Mouse (Mus musculus) cerebellum, adult (tissue): ENCODE measurements around the gene Tbc1d32.

Experiments used
- ATAC-seq: cut with Nextera tagmentation; 2 replicates; pipeline ENCODE4 v1.9.2; 2017; ENCODE audit warnings: mild to moderate bottlenecking, moderate library complexity, mixed read lengths; ENCODE audit not compliant: insufficient number of reproducible peaks, low FRiP score, low TSS enrichment

Tbc1d32 gene

DNA sequence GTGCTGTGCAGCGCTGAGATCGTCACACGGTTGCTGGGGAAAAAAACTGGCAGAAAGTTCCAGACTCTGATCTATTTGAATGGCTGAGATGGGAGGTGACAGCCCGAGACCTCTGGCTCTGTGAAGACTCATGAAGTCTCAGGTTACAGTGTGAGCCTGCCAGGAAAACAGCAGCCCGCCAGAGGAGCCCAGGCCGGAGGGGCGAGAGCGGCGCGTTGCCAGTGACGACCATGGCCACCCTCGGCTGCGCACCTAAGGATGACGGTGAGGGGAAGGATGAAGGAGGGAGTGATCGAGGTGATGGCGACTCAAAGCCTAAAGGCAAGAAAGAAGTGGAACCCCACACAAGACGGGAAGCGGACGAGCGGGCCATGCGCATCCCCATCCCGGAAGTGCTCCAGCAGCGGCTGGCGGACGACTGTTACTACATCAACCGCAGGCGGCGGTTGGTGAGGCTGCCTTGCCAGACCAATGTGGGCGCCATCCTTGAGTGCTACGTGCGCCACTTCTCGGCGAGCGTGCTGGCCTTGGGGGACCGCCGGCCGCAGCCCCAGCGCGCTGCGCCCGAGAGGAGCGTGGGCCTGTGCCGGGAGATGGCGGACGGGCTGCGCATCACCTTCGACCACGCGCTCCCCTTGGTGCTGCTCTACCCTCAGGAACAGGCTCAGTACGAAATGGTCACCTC lies 113.4 kb downstream of the Tbc1d32 start:
- ATAC-seq = peak; percentile 87

DNA sequence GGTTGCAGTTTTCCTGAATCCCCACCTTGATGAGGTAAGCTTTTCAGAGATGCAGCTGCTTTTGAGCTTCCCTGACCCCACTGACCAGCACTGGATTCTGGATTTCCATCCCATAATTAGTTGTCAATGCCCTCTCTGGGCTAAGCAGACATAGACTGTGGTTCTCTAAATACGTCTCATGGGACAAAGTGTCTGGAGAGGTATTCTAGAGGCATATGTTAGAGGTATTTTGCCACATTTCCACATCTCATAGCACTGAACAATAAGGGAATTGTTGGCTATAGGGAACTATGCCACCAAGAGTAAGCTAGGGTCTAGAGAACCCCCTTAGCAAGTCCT lies 121.5 kb downstream of the Tbc1d32 start:
- 0 out of 2 replicates have a peak, but pooled peaks have one; percentile 15 for ATAC-seq

DNA sequence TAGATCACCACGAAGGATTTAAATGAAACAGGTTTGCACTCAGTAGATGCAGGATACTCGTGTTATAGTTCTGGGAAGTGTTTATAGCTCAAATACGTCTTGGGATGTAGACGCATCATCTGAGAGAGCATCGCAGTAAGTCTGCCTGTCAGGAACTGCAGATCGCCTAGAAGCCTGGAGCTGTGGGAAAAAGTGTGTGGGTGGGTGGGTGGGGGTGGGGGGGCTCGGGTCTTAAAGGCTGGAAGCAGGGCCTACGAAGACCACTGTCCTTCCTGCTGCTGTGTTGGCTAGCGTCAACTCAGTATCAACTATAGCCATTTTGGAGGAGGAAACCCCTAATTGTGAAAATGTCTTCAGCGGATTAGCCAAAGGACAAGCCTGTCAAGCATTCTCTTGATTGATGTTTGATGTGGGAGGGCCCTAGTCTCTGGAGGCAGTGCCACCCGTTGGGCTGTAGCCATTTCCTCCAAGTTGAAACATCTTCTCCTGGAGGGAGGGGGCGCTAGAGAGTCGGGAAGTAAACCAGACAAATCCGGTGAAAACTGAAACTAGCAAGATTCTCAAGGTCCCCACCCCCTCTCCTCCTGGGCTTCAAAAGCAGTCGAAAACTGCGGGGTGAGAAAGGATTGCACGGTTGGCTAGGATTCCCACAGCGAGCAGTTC lies 122.0 kb downstream of the Tbc1d32 start, which contains the start of gene Msl3l2:
Gene Msl3l2, plus strand, starts transcription at position 585 of the 663 bp plus-strand sequence.
- ATAC-seq = peak; percentile 84

- no peak for ATAC-seq
These were observed 128.7 kb downstream of the Tbc1d32 start for GRCm38 (mm10) chr10:56099641-56100310.

- no peak for ATAC-seq
These were observed 129.4 kb downstream of the Tbc1d32 start for GRCm38 (mm10) chr10:56099126-56099525.

GRCm38 (mm10) chr10:56096757-56097156 lies 131.7 kb downstream of the Tbc1d32 start:
- no peak for ATAC-seq

- no peak for ATAC-seq
These were observed 133.9 kb downstream of the Tbc1d32 start for GRCm38 (mm10) chr10:56094586-56094985.

DNA sequence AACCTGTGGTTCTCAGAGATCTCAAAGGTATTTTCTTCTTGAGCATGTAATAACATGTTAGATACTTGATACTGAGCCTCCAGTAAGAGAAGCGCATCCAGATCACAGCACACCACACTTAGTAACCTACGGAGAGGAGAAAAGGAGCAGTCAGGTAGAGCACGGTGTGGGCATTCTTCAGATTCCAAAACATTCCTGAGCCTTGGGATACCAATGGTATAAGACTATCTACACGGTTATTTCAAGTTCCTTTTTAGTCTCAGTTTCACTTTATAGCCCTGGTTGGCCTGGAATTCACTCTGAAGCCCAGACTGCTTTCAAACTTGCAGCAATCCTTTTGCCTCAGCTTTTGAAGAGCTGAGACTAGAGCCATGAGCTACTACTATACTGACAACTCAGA lies 138.8 kb downstream of the Tbc1d32 start:
- ATAC-seq = no peak

- no peak for ATAC-seq
These were observed 165.7 kb downstream of the Tbc1d32 start for GRCm38 (mm10) chr10:56062746-56063145.

DNA sequence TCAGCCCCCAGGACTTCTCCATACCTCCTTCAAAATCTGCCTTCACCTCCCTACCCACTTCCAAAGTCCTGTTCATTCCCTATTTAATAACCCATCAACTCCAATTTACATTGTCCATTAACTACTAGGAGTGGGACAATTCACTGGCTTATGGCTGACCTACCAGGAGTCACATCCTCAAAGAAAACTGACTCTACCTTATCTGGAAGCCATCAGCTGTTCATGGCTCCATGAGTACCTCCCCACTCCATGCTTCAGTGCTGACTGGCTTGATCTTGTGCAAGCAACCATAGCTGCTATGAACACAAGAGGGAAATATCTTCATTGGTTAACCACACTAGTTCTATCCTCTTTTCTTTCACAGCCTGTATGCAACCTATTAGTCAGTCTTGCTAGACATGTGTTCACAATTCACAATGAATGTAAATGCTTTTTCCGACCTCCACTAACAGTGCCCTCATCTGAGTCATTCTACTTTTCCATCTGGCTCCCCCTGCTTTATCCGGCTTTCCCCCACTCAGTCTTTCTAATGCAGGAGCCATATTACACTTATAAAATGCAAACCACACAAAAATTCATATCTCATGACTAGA lies 167.2 kb downstream of the Tbc1d32 start:
- no peak for ATAC-seq

DNA sequence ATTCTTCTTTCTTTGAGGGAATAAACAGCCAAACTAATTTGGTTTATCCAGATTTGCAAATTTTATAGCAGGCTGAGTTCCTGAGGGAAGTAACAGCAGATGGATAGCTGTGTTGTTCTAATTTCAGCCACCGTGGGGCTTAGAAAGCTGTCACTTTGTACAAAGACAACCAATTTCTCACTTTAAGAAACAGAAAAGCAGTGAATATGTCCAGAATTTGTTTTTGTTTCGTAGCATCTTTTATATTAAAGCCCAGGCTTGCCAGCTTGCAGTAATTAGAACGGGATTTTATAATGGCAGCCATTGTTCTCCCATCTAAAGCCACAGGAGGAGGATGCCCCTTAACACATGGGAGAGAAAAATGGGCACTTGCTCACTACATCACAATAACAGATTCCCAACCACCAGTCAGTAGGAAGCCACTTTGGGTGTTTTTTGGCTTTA lies 169.5 kb downstream of the Tbc1d32 start:
- ATAC-seq = no peak

DNA sequence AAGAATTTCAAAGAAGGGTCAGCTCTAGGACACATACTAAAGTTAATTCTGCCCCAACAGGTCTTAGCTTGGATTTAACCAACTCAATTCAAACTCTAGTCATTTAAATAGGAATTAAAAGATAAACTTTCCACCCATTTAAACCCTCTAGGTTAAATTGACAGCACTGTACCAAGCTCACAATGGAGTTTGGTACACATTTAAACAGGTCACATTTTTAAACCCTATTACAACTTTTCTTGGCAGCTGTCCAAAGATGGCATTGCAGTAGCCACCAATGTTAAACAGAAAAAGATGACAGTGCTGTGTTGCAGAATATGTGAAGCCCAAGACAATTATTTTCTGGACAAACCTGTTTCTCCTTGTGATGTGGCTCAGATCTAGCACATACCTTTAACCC lies 203.1 kb downstream of the Tbc1d32 start:
- no peak for ATAC-seq

- no peak for ATAC-seq
These were observed 203.9 kb downstream of the Tbc1d32 start for GRCm38 (mm10) chr10:56024579-56024978.

DNA sequence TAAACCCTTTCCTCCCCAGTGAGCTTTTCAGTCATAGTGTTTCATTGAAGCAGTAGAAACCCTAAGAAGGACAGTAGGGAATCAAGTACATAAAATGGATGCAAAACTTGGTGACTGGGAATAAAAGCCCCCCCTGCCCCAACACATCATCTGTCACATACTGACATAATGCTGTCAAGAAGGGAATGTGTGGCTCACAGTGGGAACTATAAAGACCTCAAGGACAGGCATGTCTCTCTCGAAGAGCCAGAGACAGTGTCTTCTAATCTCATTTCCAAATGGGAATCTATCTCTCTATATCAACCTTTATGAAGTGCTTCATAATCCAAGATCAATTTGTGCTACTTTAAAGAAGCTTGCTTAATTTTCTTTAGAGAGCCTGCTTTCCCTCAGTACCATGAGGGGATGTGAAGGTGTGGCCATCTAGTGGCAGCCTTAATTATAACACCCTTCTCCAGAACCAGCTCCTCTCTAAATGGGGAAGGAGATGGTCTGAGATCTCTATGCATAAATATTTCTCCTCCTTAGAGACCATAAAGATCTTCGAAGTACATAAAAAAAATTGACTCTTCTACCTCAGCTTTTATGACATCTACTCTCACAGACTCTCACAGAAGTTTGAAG lies 248.5 kb downstream of the Tbc1d32 start:
- ATAC-seq = peak; percentile 78

GRCm38 (mm10) chr10:55978001-55978400 lies 250.5 kb downstream of the Tbc1d32 start:
- ATAC-seq = no peak
